Mouse (Mus musculus) brain, embryonic 14.5 days (tissue): ENCODE measurements around the gene Unc5cl.

ENCODE experiments used
- CTCF ChIP-seq: fragments of 200-500 bp; IDR thresholded peaks from 2 replicates; pipeline ENCODE4 v1.5.1; 2012; ENCODE audit warnings: inconsistent platforms, mild to moderate bottlenecking, moderate library complexity, borderline replicate concordance; ENCODE audit not compliant: insufficient read depth, insufficient read length; ENCODE audit errors: extremely low read depth
- POLR2A ChIP-seq: fragments of 200-500 bp; IDR thresholded peaks from 2 replicates; pipeline ENCODE4 v1.6.1; 2012; ENCODE audit warnings: mild to moderate bottlenecking, inconsistent platforms, borderline replicate concordance; ENCODE audit not compliant: poor library complexity, insufficient read depth, insufficient read length, severe bottlenecking; ENCODE audit errors: extremely low read depth

DNA sequence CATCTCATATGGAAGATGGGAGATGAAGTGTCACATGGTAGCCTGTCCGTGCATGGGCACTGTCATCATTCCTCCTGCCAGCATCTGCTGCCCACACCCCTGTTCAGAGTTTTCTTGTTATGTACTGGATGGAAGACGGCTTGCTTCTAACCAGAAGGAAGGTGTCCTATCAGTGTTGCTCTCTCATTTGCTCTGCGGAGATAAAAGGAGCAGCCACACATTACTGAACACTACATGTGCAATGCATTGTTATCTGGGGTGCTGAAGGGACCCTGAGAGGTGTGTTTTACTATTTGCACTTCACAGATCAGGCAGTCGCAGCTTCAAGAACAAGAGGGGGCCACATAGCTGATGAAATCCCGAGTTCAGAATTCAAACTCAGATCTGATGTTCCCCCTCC lies 126.5 kb downstream of the Unc5cl start:
- TF ChIP-seq POLR2A (no peak), CTCF (no peak)
